Mouse (Mus musculus) liver, embryonic 12.5 days (tissue): ENCODE results near the gene Gm3667. TPM values are rescaled to one million over a fixed set of nuclear protein-coding genes. Genes with fewer than 3 reads are reported as not detected.
"Not testable (repeated sequence)": the region's sequence is repeated elsewhere in the genome, so short reads cannot be mapped to it uniquely, and the experiment has no call there.

Experiments
- ATAC-seq: fragments of 200-750 bp; cut with Nextera tagmentation; 2 replicates; pipeline ENCODE4 v1.8.0; 2017; ENCODE audit warnings: moderate number of reproducible peaks, mild to moderate bottlenecking, moderate library complexity
- H3K27ac ChIP-seq: fragments of 300-500 bp; sonication (generic); 2 replicates; pipeline ENCODE4 v1.5.1; 2016; ENCODE audit warnings: mild to moderate bottlenecking
- H3K27me3 ChIP-seq: fragments of 300-500 bp; sonication (generic); replicated peaks from 2 replicates; pipeline ENCODE4 v1.6.1; 2016; ENCODE audit warnings: mild to moderate bottlenecking, moderate library complexity
- H3K36me3 ChIP-seq: fragments of 300-500 bp; sonication (generic); 2 replicates; pipeline ENCODE4 v1.6.1; 2016; ENCODE audit warnings: mild to moderate bottlenecking, moderate library complexity
- H3K4me1 ChIP-seq: fragments of 300-500 bp; sonication (generic); 2 replicates; pipeline ENCODE4 v1.6.1; 2016
- H3K4me2 ChIP-seq: fragments of 300-500 bp; sonication (generic); 2 replicates; pipeline ENCODE4 v1.6.1; 2016; ENCODE audit warnings: mild to moderate bottlenecking, moderate library complexity
- H3K4me3 ChIP-seq: fragments of 300-500 bp; sonication (generic); 2 replicates; pipeline ENCODE4 v1.5.1; 2016; ENCODE audit warnings: mild to moderate bottlenecking, moderate library complexity
- H3K9ac ChIP-seq: fragments of 300-500 bp; sonication (generic); 2 replicates; pipeline ENCODE4 v1.6.1; 2016; ENCODE audit warnings: mild to moderate bottlenecking, moderate library complexity
- H3K9me3 ChIP-seq: fragments of 300-500 bp; sonication (generic); replicated peaks from 2 replicates; pipeline ENCODE4 v1.6.1; 2016; ENCODE audit warnings: mild to moderate bottlenecking, moderate library complexity
- WGBS: fragments of 180-500 bp; shearing (Covaris S2); methylation state at CpG from one replicate; pipeline ENCODE4 v1.1.7; 2016; ENCODE audit not compliant: insufficient replicate concordance; 5-methylcytosine and 5-hydroxymethylcytosine counted together
- polyA plus RNA-seq: library from polyadenylated mRNA; unstranded; fragments of >200 nt; fragmentation: Nextera tagmentation; extraction: Ambion mirVana; gene quantifications from 2 replicates; pipeline ENCODE4 v1.2.1, GENCODE M21; 2016

Gm3667 gene
- polyA plus RNA-seq = 0.07 and 0.10 TPM in 2 replicates

DNA sequence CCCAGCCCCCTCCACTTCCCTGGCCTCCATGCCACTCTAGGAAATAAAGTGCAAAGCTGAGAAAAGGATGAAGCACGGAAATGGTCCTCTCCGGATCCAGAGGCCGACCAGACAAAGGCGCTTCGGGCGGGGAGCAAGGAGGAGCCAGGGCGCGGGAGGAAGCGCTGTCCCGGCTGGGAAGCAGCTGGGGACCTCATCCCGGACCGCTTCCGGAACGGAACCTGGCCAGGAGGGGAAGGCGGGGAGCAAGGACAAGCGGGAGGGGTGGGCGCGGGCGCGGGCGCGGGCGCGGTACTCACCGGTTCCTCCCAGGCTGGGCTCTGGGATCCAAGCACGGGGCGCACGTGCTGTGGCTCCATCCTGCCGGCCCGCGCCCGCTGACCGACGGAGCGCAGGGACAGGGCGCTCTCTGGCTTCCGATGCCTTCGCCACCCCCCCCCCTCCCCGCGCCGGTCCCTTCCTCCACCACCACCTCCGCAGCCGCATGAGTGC is at the start of gene Gm3667:
TSS of gene Gm3667 (minus strand) at position 442 of the 492 bp plus-strand sequence.
- H3K27ac ChIP-seq, ATAC-seq, H3K9ac ChIP-seq, H3K4me1 ChIP-seq, H3K9me3 ChIP-seq, H3K36me3 ChIP-seq, H3K27me3 ChIP-seq: not testable (repeated sequence)
- Histone ChIP-seq H3K4me3 (peak within 1 kb of the TSS; percentile 23; the same call in 1 of the 2 replicates), H3K4me2 (peak within 1 kb of the TSS; percentile 51)
- 4% methylated on average over 10 of the region's 43 CpGs for WGBS

DNA sequence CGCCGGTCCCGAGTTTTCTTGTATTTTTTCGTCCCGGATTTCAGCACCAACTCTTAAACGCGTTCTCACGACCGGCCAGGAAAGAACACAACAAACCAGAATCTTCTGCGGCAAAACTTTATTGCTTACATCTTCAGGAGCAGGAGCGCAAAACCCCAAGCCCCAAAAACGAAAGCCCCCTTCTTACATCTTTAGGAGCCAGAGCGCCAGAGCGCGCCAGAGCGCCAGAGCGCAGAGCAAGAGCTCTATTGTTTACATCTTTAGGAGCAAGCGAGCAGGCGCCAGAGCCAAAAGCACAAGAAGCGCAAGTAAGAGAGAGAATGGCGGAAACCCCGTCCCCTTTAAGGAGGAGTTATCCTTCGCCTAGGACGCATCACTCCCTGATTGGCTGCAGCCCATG is 10.1 kb upstream of the Gm3667 start:
- H3K36me3 ChIP-seq, H3K9ac ChIP-seq, H3K4me2 ChIP-seq, H3K9me3 ChIP-seq, ATAC-seq, H3K4me1 ChIP-seq, H3K4me3 ChIP-seq, H3K27me3 ChIP-seq, H3K27ac ChIP-seq: not testable (repeated sequence)
- WGBS = 86% methylated on average over 20 of the region's 24 CpGs

- not testable (repeated sequence) for H3K4me3 ChIP-seq, H3K27ac ChIP-seq, H3K27me3 ChIP-seq, H3K9me3 ChIP-seq, H3K36me3 ChIP-seq, ATAC-seq, H3K4me1 ChIP-seq, H3K9ac ChIP-seq, H3K4me2 ChIP-seq
- 19% methylated on average over 5 of the region's 5 CpGs for WGBS
Measured at GRCm38 (mm10) chr14:6888811-6889210, 951 bp downstream of the Gm3667 start.

GRCm38 (mm10) chr14:6840211-6840610 is 49.6 kb downstream of the Gm3667 start, which contains the start of gene Gm3642:
TSS of gene Gm3642 (minus strand) at chr14:6840311.
- ATAC-seq, H3K4me2 ChIP-seq, H3K36me3 ChIP-seq, H3K9ac ChIP-seq, H3K9me3 ChIP-seq, H3K27me3 ChIP-seq, H3K4me1 ChIP-seq, H3K27ac ChIP-seq, H3K4me3 ChIP-seq: not testable (repeated sequence)
- no CpG with 5 or more reads among the region's 3 CpGs for WGBS

DNA sequence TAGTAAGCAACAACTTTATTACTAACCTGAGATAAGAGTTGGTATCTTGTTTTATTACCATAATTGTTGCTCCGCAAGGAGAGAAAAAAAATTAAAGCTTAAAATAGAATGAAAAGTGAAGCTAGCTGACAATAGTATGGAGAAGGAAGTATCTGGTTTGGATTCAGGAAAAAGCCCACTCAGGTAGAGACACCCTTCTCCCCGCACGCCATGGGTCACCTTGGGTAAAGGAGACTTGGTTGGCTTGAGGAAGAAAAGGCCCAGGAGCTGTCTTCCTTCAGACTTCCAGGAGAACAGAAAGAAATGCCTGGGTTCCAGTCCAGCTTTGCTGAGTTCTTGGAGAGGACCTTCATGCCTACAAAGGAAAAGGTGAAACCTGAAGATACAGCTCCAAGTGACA is 66.5 kb downstream of the Gm3667 start:
- WGBS = 63% methylated on average over 3 of the region's 3 CpGs
- not testable (repeated sequence) for H3K36me3 ChIP-seq, H3K9ac ChIP-seq, H3K27me3 ChIP-seq, ATAC-seq, H3K27ac ChIP-seq, H3K4me2 ChIP-seq, H3K4me3 ChIP-seq, H3K4me1 ChIP-seq, H3K9me3 ChIP-seq

Other genes with a start within 250 kb of the Gm3667 start
- not detected in 2 replicates for gene Gm10251, start 205.8 kb downstream of the Gm3667 start, polyA plus RNA-seq
- gene Gm8050, start 169.7 kb downstream of the Gm3667 start, polyA plus RNA-seq = not detected in 2 replicates
- 0.38 and 0.56 TPM in 2 replicates for gene Gm3636, start 147.6 kb downstream of the Gm3667 start, polyA plus RNA-seq
- gene Gm8362, start 115.6 kb downstream of the Gm3667 start, polyA plus RNA-seq = not detected in 2 replicates
- gene Gm3642, start 49.7 kb downstream of the Gm3667 start, polyA plus RNA-seq = not detected in 2 replicates
- not detected in 2 replicates for gene Gm6356, start 83.9 kb upstream of the Gm3667 start, polyA plus RNA-seq
- gene Gm10406, start 137.5 kb upstream of the Gm3667 start, polyA plus RNA-seq = not detected in 2 replicates
- gene Gm3685, start 155.0 kb upstream of the Gm3667 start, polyA plus RNA-seq = not detected in 2 replicates
- 0.07 TPM in 1 of 2 replicates, not detected in the other for gene Gm3696, start 210.7 kb upstream of the Gm3667 start, polyA plus RNA-seq
- not detected in 2 replicates for gene Gm6676, start 235.4 kb upstream of the Gm3667 start, polyA plus RNA-seq